Mouse (Mus musculus) frontal cortex, adult (tissue): ENCODE data around the gene Nfe2l1.
A peak's percentile ranks its signal among the peaks of the same experiment; 100 is the strongest.
"Not testable (repeated sequence)": the region's sequence is repeated elsewhere in the genome, so short reads cannot be mapped to it uniquely, and the experiment has no call there.

Source experiments
- ATAC-seq: cut with Nextera tagmentation; 2 replicates; pipeline ENCODE4 v1.9.2; 2017; ENCODE audit warnings: mild to moderate bottlenecking, moderate library complexity, mixed read lengths; ENCODE audit not compliant: low TSS enrichment

The Nfe2l1 gene

DNA sequence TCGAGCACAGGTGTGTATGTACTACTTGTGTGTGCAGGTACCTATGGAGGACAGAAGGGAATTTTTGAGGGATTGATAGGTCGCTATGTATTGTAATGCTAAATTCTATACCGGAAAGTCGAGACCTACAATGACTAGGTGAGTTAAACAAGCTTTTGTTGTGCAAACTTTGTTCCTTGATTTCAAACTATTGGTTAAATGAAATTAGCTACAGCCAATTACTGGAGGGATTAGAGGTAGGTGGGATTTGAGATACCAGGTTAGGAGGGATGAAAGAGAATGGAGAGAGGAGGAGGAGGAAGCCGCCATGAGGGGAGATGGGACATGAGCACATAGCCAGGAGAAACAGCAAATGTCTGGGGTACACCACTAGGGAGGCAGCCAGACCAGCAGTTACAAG is 49.5 kb downstream of the Nfe2l1 start:
- ATAC-seq: no peak

DNA sequence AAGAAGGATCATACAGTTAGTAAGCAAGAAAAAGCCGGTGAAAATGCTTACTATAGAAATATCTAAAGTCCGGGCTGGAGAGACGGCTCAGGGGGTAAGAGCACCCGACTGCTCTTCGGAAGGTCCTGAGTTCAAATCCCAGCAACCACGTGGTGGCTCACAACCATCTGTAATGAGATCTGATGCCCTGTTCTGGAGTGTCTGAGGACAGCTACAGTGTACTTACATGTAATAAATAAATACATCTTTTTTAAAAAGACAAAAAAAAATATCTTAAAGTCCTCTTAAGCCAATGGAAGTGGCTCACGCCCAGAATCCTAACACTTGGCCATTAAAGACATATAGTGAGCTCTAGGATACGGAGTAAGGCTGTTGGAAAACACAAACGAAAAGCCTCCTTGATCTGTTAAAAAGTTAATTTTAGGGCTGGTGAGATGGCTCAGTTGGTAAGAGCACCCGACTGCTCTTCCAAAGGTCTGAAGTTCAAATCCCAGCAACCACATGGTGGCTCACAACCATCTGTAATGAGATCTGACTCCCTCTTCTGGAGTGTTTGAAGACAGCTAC is 51.6 kb downstream of the Nfe2l1 start:
- ATAC-seq: not testable (repeated sequence)

DNA sequence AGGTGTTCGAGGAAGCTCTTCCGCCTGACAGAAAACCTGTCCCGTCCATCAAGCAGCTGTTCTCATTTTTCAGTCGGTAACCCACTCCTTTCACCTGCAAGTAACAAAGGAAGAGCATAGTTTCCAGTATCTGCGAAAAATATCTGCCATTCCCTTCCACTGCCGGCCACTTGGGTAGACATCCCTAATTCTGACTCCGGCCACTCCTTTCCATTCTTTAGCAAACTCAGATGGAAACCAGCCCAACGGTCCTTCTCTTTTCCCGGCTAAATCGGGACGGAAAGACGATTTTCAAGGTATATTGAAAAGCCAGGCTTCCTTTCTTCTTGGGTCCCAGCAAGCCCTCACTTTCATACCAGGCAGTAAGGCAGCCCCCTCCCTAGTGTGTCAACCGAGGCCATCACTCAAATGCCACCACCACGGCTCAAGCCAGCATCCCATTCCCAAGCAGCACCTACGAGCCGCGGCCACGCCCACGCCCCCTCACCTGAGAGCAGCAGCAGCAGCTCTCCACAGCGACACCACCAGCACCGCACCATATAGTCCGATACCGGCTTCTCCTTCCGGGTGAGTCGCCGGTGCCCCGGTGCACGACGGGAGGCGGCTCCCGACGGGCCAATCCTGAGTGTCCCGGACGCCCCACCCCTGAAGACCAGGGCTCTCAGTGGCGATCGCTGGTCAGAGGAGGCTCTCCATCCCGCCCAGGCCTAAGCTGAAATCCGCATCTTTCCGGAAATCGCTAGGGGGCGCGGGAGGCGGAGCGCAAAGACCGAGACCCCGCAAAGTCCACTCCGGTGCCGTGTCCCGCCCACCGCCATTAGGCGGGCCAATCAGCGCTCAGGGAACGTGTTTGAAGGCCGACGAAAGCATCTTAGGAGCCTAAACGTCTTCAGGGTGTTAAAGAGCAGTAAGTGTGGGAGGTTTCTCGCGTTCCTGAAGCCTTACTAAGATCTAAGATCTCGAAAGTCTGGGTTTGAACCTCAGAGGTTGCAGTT is 52.5 kb downstream of the Nfe2l1 start, which contains the start of gene Snx11:
Gene Snx11 (minus strand): TSS at position 592 of the 995 bp plus-strand sequence.
- ATAC-seq: peak; percentile 99

DNA sequence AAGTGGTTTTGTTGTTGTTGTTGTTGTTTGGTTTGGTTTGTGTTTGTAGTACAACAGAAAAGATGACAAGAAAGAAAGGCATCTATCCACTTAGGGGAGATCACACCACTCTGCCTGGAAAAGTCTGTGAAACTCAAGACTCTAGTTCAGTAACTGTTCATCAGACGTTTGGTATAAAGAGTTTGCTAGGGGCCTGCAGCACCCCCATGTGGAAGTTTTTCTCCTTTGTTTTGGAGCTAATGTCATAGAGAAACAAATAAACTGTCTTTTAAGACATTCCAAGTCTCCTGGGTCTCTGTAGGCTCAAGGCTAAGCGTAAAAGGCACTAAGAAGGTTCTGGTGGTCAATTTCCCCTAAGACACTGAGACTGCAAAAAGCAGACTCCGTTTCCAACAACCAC is 53.7 kb downstream of the Nfe2l1 start:
- ATAC-seq: no peak

DNA sequence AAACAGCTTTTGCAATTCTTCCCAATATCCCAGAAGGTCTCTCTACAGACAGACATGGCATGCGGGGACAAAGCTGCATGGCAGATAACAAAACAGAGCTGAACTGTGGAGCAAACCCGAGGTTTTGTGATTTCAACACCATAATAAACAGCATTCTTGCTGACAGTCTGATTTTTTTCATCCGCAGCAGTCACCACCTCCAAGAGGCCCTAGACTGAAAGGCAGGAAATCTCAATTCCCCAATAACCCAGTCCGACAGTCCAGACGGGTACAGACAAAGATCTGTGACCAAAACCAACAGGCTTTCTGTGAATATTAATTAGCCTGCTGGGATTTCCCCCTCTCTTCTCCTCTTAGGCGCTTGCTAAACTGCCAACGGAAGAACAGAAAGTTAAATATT is 54.1 kb downstream of the Nfe2l1 start:
- no peak for ATAC-seq

DNA sequence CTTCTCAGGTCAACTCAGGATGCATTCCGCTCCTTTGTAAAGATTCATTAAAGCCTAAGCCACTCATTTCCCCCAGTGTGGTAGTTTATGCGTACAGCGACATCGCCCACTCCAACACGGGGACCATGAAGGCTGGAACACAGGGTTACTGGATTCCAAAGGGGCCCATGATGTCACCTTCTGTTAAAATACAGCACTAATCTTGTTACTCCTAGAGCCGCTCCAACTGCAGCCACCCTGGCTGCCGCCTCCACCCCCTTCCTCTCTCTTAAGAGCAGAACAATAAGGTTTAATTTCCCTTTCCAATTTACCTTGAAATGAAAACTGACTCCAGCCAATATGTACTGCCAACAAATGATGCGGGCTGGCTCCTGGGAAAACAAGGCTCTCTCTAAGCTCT is 54.7 kb downstream of the Nfe2l1 start:
- no peak for ATAC-seq

DNA sequence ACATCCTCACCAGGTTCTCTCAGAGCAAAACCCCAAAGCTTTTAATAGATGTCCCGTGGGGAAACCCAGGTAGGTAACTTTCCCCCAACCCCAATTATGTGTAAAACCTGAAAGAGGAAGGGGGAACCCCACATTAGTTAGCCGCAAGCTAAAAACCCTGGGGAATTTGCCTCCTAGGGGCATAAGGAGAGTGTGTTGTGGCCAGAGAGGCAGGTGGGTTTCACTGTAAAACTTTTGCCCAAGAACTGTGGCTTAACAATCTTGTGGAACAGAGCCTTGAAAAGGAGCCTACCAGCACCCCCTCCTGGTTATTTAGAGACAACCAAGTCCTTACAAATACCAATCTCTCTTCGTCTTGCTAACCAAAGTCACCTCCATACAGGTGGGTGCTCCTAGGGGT is 55.2 kb downstream of the Nfe2l1 start:
- ATAC-seq: no peak

DNA sequence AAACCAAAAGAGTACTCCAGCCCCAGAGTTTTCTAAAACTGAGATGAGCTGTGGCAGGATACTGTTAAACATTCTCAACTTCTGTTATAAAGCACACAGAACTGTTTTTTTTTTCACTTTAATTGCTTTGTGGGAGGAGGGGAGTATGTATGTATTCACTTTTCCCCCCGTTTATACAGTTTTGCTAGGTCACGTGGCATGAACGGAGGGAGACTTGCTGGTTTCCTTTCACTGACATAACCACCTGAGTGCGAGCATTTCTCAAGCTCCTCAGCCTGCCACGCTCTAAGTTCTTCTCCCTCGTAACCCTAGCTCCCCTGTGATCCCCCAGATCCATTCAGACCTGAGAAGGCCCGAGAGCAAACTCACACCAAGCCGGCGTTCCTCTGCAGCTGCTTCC is 57.4 kb downstream of the Nfe2l1 start:
- no peak for ATAC-seq

DNA sequence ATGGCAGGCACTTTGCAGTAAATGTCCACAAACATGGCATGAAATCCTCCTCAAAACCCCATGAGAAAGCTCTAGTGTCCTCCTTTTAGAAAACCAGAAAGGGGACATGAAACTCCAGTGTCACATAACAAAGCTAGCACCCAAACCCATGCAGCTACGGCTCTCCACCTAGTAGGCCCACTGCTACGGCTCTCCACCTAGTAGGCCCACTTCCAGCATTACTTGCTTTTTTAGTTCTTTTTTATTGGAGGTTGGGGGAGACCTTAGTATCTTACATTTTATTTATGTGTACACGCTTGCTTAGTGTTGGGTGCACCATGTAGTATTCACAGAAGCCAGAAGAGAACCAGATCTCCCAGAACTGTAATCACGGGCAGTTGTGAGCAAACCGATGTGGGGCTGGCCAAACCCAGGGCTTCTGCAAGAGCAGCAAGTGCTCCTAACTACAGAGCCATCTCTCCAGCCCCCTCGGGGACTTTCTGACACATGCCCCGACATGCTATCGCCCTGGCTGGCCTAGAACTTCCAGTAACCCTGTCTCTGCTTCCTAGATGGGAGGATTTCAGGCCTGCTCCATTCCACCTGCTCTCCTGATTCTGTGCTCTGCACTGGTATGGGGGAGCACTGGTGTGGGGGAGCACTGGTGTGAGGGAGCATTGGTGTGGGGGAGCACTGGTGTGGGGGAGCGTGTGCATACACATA is 58.3 kb downstream of the Nfe2l1 start:
- no peak for ATAC-seq

DNA sequence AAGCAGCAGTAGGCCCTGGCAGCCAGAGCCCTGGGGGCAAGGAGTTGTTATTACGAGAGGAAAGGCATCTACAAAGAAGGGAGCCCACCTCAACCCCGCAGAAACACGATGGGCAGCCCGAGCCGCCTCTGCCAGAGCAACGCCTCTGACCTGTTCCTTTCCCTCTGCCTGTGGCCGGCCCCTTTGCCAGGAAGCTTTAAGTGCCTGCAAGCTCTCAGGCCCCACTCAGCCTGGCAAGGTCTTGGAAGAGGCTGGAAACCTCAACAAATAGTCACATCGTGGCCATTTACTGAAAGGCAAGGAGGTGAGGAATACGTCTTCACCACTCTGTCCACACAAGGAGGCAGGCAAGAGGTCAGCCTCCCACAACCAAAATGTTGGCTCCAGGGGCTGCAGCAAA is 61.5 kb downstream of the Nfe2l1 start:
- no peak for ATAC-seq
